Mouse (Mus musculus): ENCODE data around the gene Gm5767. TPM values are rescaled to one million over a fixed set of nuclear protein-coding genes. Genes with fewer than 3 reads are reported as not detected.

The Gm5767 gene
- polyA plus RNA-seq, 1 experiment = not detected

GRCm38 (mm10) chr16:8691206-8691605 lies 10.6 kb downstream of the Gm5767 start:
- H3K27ac ChIP-seq (ENCODE audit: insufficient read depth, low read length) = no peak overlapping the region
- DNase-seq (ENCODE audit: low read depth in 1 of 2, low spot score in 2 of 2) = no peak
- H3K4me3 ChIP-seq (ENCODE audit: extremely low read depth, insufficient read depth, insufficient read length) = no peak overlapping the region
- peaks cover 58% of the 10 kb centered on the region for H3K36me3 ChIP-seq (ENCODE audit: control insufficient read depth, insufficient read depth, low read length)
- H3K27me3 ChIP-seq (ENCODE audit: control insufficient read depth, insufficient read depth, low read length) = no peaks in the 10 kb centered on the region
- WGBS = 95% methylated on average over 7 of the region's 7 CpGs
- no peak for TF ChIP-seq POLR2A (IDR thresholded peaks at IDR 0.05; ENCODE audit: low read depth, low read length)
- no peak for TF ChIP-seq CTCF (IDR thresholded peaks at IDR 0.05; ENCODE audit: extremely low read depth, insufficient read depth, insufficient read length, insufficient replicate concordance)
- H3K4me1 ChIP-seq (ENCODE audit: control insufficient read depth, insufficient read depth, insufficient read length) = no peaks in the 10 kb centered on the region

GRCm38 (mm10) chr16:8699556-8699955 lies 19.0 kb downstream of the Gm5767 start:
- Histone ChIP-seq H3K27me3 (ENCODE audit: control insufficient read depth, insufficient read depth, low read length) (no peaks in the 10 kb centered on the region), H3K36me3 (ENCODE audit: control insufficient read depth, insufficient read depth, low read length) (peaks cover 67% of the 10 kb centered on the region), H3K4me1 (ENCODE audit: control insufficient read depth, insufficient read depth, insufficient read length) (no peaks in the 10 kb centered on the region), H3K4me3 (ENCODE audit: extremely low read depth, insufficient read depth, insufficient read length) (no peak overlapping the region), H3K27ac (ENCODE audit: insufficient read depth, low read length) (no peak overlapping the region)
- no peak for DNase-seq (ENCODE audit: low read depth in 1 of 2, low spot score in 2 of 2)
- TF ChIP-seq POLR2A (IDR thresholded peaks at IDR 0.05; ENCODE audit: low read depth, low read length) (no peak), CTCF (IDR thresholded peaks at IDR 0.05; ENCODE audit: extremely low read depth, insufficient read depth, insufficient read length, insufficient replicate concordance) (no peak)
- 94% methylated on average over 8 of the region's 8 CpGs for WGBS

GRCm38 (mm10) chr16:8700586-8700985 lies 20.0 kb downstream of the Gm5767 start:
- TF ChIP-seq CTCF (IDR thresholded peaks at IDR 0.05; ENCODE audit: extremely low read depth, insufficient read depth, insufficient read length, insufficient replicate concordance) (no peak), POLR2A (IDR thresholded peaks at IDR 0.05; ENCODE audit: low read depth, low read length) (no peak)
- DNase-seq (ENCODE audit: low read depth in 1 of 2, low spot score in 2 of 2) = no peak
- Histone ChIP-seq H3K27ac (ENCODE audit: insufficient read depth, low read length) (no peak overlapping the region), H3K36me3 (ENCODE audit: control insufficient read depth, insufficient read depth, low read length) (peaks cover 64% of the 10 kb centered on the region), H3K27me3 (ENCODE audit: control insufficient read depth, insufficient read depth, low read length) (no peaks in the 10 kb centered on the region), H3K4me1 (ENCODE audit: control insufficient read depth, insufficient read depth, insufficient read length) (no peaks in the 10 kb centered on the region), H3K4me3 (ENCODE audit: extremely low read depth, insufficient read depth, insufficient read length) (no peak overlapping the region)
- WGBS = 91% methylated on average over 3 of the region's 3 CpGs

- TF ChIP-seq POLR2A (IDR thresholded peaks at IDR 0.05; ENCODE audit: low read depth, low read length) (no peak), CTCF (IDR thresholded peaks at IDR 0.05; ENCODE audit: extremely low read depth, insufficient read depth, insufficient read length, insufficient replicate concordance) (no peak)
- Histone ChIP-seq H3K27me3 (ENCODE audit: control insufficient read depth, insufficient read depth, low read length) (no peaks in the 10 kb centered on the region), H3K27ac (ENCODE audit: insufficient read depth, low read length) (no peak overlapping the region), H3K4me3 (ENCODE audit: extremely low read depth, insufficient read depth, insufficient read length) (no peak overlapping the region), H3K36me3 (ENCODE audit: control insufficient read depth, insufficient read depth, low read length) (peaks cover 67% of the 10 kb centered on the region), H3K4me1 (ENCODE audit: control insufficient read depth, insufficient read depth, insufficient read length) (no peaks in the 10 kb centered on the region)
- no peak for DNase-seq (ENCODE audit: low read depth in 1 of 2, low spot score in 2 of 2)
- WGBS = 95% methylated on average over 9 of the region's 9 CpGs
These were observed 31.4 kb downstream of the Gm5767 start for GRCm38 (mm10) chr16:8711998-8712397.

GRCm38 (mm10) chr16:8714851-8715250 lies 34.3 kb downstream of the Gm5767 start:
- Histone ChIP-seq H3K4me3 (ENCODE audit: extremely low read depth, insufficient read depth, insufficient read length) (no peak overlapping the region), H3K27me3 (ENCODE audit: control insufficient read depth, insufficient read depth, low read length) (no peaks in the 10 kb centered on the region), H3K4me1 (ENCODE audit: control insufficient read depth, insufficient read depth, insufficient read length) (peaks cover 3% of the 10 kb centered on the region; the same call in 1 of the 2 replicates), H3K27ac (ENCODE audit: insufficient read depth, low read length) (no peak overlapping the region), H3K36me3 (ENCODE audit: control insufficient read depth, insufficient read depth, low read length) (peaks cover 44% of the 10 kb centered on the region)
- no peak for DNase-seq (ENCODE audit: low read depth in 1 of 2, low spot score in 2 of 2)
- WGBS = 90% methylated on average over 5 of the region's 5 CpGs
- no peak for TF ChIP-seq POLR2A (IDR thresholded peaks at IDR 0.05; ENCODE audit: low read depth, low read length)
- no peak for TF ChIP-seq CTCF (IDR thresholded peaks at IDR 0.05; ENCODE audit: extremely low read depth, insufficient read depth, insufficient read length, insufficient replicate concordance)

- H3K36me3 ChIP-seq (ENCODE audit: control insufficient read depth, insufficient read depth, low read length) = peaks cover 40% of the 10 kb centered on the region
- TF ChIP-seq CTCF (IDR thresholded peaks at IDR 0.05; ENCODE audit: extremely low read depth, insufficient read depth, insufficient read length, insufficient replicate concordance) (no peak), POLR2A (IDR thresholded peaks at IDR 0.05; ENCODE audit: low read depth, low read length) (no peak)
- H3K27ac ChIP-seq (ENCODE audit: insufficient read depth, low read length) = no peak overlapping the region
- H3K4me3 ChIP-seq (ENCODE audit: extremely low read depth, insufficient read depth, insufficient read length) = no peak overlapping the region
- no peak for DNase-seq (ENCODE audit: low read depth in 1 of 2, low spot score in 2 of 2)
- H3K27me3 ChIP-seq (ENCODE audit: control insufficient read depth, insufficient read depth, low read length) = no peaks in the 10 kb centered on the region
- H3K4me1 ChIP-seq (ENCODE audit: control insufficient read depth, insufficient read depth, insufficient read length) = peaks cover 3% of the 10 kb centered on the region; the same call in 1 of the 2 replicates
- WGBS = 77% methylated on average over 10 of the region's 10 CpGs
These were observed 35.0 kb downstream of the Gm5767 start for GRCm38 (mm10) chr16:8715513-8716080.

GRCm38 (mm10) chr16:8716300-8716699 lies 35.7 kb downstream of the Gm5767 start:
- Histone ChIP-seq H3K36me3 (ENCODE audit: control insufficient read depth, insufficient read depth, low read length) (peaks cover 35% of the 10 kb centered on the region), H3K27ac (ENCODE audit: insufficient read depth, low read length) (no peak overlapping the region), H3K4me1 (ENCODE audit: control insufficient read depth, insufficient read depth, insufficient read length) (peaks cover 3% of the 10 kb centered on the region; the same call in 1 of the 2 replicates), H3K27me3 (ENCODE audit: control insufficient read depth, insufficient read depth, low read length) (no peaks in the 10 kb centered on the region), H3K4me3 (ENCODE audit: extremely low read depth, insufficient read depth, insufficient read length) (no peak overlapping the region)
- TF ChIP-seq POLR2A (IDR thresholded peaks at IDR 0.05; ENCODE audit: low read depth, low read length) = no peak
- TF ChIP-seq CTCF (IDR thresholded peaks at IDR 0.05; ENCODE audit: extremely low read depth, insufficient read depth, insufficient read length, insufficient replicate concordance) = no peak
- DNase-seq (ENCODE audit: low read depth in 1 of 2, low spot score in 2 of 2) = no peak
- WGBS = 70% methylated on average over 6 of the region's 6 CpGs

All from spleen, adult 2 months (tissue).